Mouse (Mus musculus): ENCODE results near the gene Zfp384. TPM values are rescaled to one million over a fixed set of nuclear protein-coding genes. Genes with fewer than 3 reads are reported as not detected.
"Not testable (repeated sequence)": the region's sequence is repeated elsewhere in the genome, so short reads cannot be mapped to it uniquely, and the experiment has no call there.

The Zfp384 gene
- polyA plus RNA-seq, 1 experiment from 2014 or later, result 13.7 TPM

- WGBS, result 88% methylated on average over 7 of the region's 7 CpGs
- no peak for ATAC-seq (ENCODE audit: low FRiP score, low TSS enrichment)
- Histone ChIP-seq H3K4me1 (ENCODE audit: insufficient read depth, low read length) (peaks cover 9% of the 10 kb centered on the region), H3K9ac (replicated peaks; ENCODE audit: low read length) (no peak overlapping the region), H3K9me3 (ENCODE audit: low read length) (no peaks in the 10 kb centered on the region), H3K27ac (ENCODE audit: low read length) (no peak overlapping the region), H3K4me2 (replicated peaks; ENCODE audit: low read depth, low read length) (no peak overlapping the region), H3K4me3 (ENCODE audit: low read length) (no peak overlapping the region), H3K36me3 (ENCODE audit: insufficient read depth, low read length) (peaks cover 38% of the 10 kb centered on the region), H3K27me3 (ENCODE audit: insufficient read depth, low read length) (no peaks in the 10 kb centered on the region)
These were observed 32.1 kb downstream of the Zfp384 start for GRCm38 (mm10) chr6:125041047-125041446.

DNA sequence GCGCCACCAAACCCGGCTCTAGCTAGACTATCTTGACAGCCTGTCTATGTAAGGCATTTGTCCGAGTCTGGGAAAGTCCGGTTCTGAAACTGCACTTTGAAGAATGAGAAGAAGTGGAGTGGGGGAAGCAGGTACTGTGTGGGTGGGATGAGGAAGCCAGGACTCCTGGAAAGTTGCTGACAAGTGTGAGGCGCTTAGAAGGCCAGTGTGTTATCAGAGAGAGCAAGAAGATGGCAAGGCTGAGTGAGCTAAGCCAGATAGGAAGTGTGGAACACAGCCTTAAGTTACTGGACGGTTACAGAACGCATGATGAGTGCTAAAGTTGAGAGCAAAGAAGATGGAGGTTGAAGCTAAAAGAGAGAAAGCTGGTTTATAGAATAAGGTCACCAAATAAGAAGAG, 33.1 kb downstream of the Zfp384 start:
- Histone ChIP-seq H3K9me3 (ENCODE audit: low read length) (no peaks in the 10 kb centered on the region), H3K4me1 (ENCODE audit: insufficient read depth, low read length) (peaks cover 9% of the 10 kb centered on the region), H3K27ac (ENCODE audit: low read length) (no peak overlapping the region), H3K36me3 (ENCODE audit: insufficient read depth, low read length) (peaks cover 39% of the 10 kb centered on the region), H3K4me2 (replicated peaks; ENCODE audit: low read depth, low read length) (no peak overlapping the region), H3K9ac (replicated peaks; ENCODE audit: low read length) (no peak overlapping the region), H3K27me3 (ENCODE audit: insufficient read depth, low read length) (no peaks in the 10 kb centered on the region), H3K4me3 (ENCODE audit: low read length) (no peak overlapping the region)
- WGBS, result 94% methylated on average over 7 of the region's 7 CpGs
- no peak for ATAC-seq (ENCODE audit: low FRiP score, low TSS enrichment)

GRCm38 (mm10) chr6:125046691-125047090, 37.7 kb downstream of the Zfp384 start:
- peak; percentile 43; the same call in 1 of the 2 replicates for ATAC-seq (ENCODE audit: low FRiP score, low TSS enrichment)
- WGBS, result 33% methylated on average over 5 of the region's 5 CpGs
- H3K9me3 ChIP-seq (ENCODE audit: low read length), result no peaks in the 10 kb centered on the region
- H3K4me3 ChIP-seq (ENCODE audit: low read length), result no peak overlapping the region
- peaks cover 74% of the 10 kb centered on the region for H3K36me3 ChIP-seq (ENCODE audit: insufficient read depth, low read length)
- no peaks in the 10 kb centered on the region for H3K27me3 ChIP-seq (ENCODE audit: insufficient read depth, low read length)
- no peak overlapping the region for H3K9ac ChIP-seq (replicated peaks; ENCODE audit: low read length)
- H3K4me2 ChIP-seq (replicated peaks; ENCODE audit: low read depth, low read length), result no peak overlapping the region
- H3K4me1 ChIP-seq (ENCODE audit: insufficient read depth, low read length), result no peaks in the 10 kb centered on the region
- no peak overlapping the region for H3K27ac ChIP-seq (ENCODE audit: low read length)

DNA sequence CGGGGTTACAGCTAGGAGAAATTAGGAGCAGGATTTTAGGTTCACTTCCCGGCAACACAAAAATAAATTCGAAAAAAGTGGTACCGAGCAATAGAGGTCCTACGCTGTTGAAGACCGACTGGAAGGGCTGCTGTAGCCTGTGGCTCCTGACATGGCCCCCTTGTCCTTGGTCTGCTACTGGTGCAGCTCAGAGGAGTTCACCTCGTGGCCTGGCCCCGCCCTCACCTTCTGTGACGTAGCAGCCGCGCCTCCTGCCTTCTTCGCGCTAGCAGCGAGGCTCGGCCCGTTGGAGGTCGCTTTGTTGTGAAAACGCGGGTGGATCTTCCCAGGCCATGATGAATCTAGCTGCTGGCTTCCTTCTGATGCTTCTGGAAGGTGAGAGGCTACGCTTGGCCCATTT, 40.7 kb downstream of the Zfp384 start, which contains the start of gene Acrbp:
Acrbp (plus strand) TSS at position 12 of the 400 bp plus-strand sequence.
- no peaks in the 10 kb centered on the region for H3K9me3 ChIP-seq (ENCODE audit: low read length)
- H3K4me2 ChIP-seq (replicated peaks; ENCODE audit: low read depth, low read length), result no peak within 1 kb of the TSS
- H3K27ac ChIP-seq (ENCODE audit: low read length), result no peak within 1 kb of the TSS
- ATAC-seq (ENCODE audit: low FRiP score, low TSS enrichment), result no peak
- H3K27me3 ChIP-seq (ENCODE audit: insufficient read depth, low read length), result no peaks in the 10 kb centered on the region
- no peaks in the 10 kb centered on the region for H3K4me1 ChIP-seq (ENCODE audit: insufficient read depth, low read length)
- H3K9ac ChIP-seq (replicated peaks; ENCODE audit: low read length), result no peak within 1 kb of the TSS
- no peak within 1 kb of the TSS for H3K4me3 ChIP-seq (ENCODE audit: low read length)
- 39% methylated on average over 20 of the region's 20 CpGs for WGBS
- peaks cover 78% of the 10 kb centered on the region for H3K36me3 ChIP-seq (ENCODE audit: insufficient read depth, low read length)

DNA sequence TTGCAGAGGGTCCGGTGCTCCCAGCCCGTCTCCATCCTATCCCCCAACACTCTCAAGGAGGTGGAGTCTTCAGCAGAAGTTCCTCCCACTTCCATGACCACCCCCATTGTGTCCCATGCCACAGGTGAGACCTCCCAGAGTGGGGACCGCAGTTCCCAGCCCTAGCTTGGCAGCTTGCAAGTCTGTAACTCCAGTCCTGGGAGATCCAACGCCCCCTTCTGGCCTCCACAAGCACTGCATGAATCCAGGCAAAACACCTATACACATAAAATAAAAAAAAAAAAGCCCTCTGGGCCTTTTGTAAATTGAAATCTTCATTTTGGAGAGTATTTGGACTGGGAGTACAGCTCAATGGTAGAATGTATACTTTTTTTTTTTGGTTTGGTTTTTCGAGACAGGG, 42.3 kb downstream of the Zfp384 start:
- 66% methylated on average over 5 of the region's 5 CpGs for WGBS
- no peaks in the 10 kb centered on the region for H3K9me3 ChIP-seq (ENCODE audit: low read length)
- peaks cover 70% of the 10 kb centered on the region for H3K36me3 ChIP-seq (ENCODE audit: insufficient read depth, low read length)
- no peaks in the 10 kb centered on the region for H3K4me1 ChIP-seq (ENCODE audit: insufficient read depth, low read length)
- H3K4me2 ChIP-seq (replicated peaks; ENCODE audit: low read depth, low read length), result no peak overlapping the region
- H3K4me3 ChIP-seq (ENCODE audit: low read length), result no peak overlapping the region
- no peak for ATAC-seq (ENCODE audit: low FRiP score, low TSS enrichment)
- H3K27me3 ChIP-seq (ENCODE audit: insufficient read depth, low read length), result no peaks in the 10 kb centered on the region
- H3K9ac ChIP-seq (replicated peaks; ENCODE audit: low read length), result no peak overlapping the region
- no peak overlapping the region for H3K27ac ChIP-seq (ENCODE audit: low read length)

- Histone ChIP-seq H3K27ac (ENCODE audit: low read length) (no peak overlapping the region), H3K27me3 (ENCODE audit: insufficient read depth, low read length) (no peaks in the 10 kb centered on the region), H3K36me3 (ENCODE audit: insufficient read depth, low read length) (no peaks in the 10 kb centered on the region), H3K9me3 (ENCODE audit: low read length) (no peaks in the 10 kb centered on the region), H3K4me2 (replicated peaks; ENCODE audit: low read depth, low read length) (no peak overlapping the region), H3K9ac (replicated peaks; ENCODE audit: low read length) (no peak overlapping the region; the same call in 1 of the 2 replicates), H3K4me1 (ENCODE audit: insufficient read depth, low read length) (0 out of 2 replicates have a peak, but pooled peaks cover 10% of the 10 kb centered on the region), H3K4me3 (ENCODE audit: low read length) (no peak overlapping the region)
- ATAC-seq (ENCODE audit: low FRiP score, low TSS enrichment), result peak; percentile 80
- WGBS, result 14% methylated on average over 6 of the region's 6 CpGs
These were observed 52.5 kb downstream of the Zfp384 start for GRCm38 (mm10) chr6:125061493-125061892.

- 88% methylated on average over 5 of the region's 5 CpGs for WGBS
- no peak overlapping the region for H3K4me2 ChIP-seq (replicated peaks; ENCODE audit: low read depth, low read length)
- no peak overlapping the region for H3K27ac ChIP-seq (ENCODE audit: low read length)
- no peaks in the 10 kb centered on the region for H3K27me3 ChIP-seq (ENCODE audit: insufficient read depth, low read length)
- H3K36me3 ChIP-seq (ENCODE audit: insufficient read depth, low read length), result no peaks in the 10 kb centered on the region
- ATAC-seq (ENCODE audit: low FRiP score, low TSS enrichment), result no peak
- 0 out of 2 replicates have a peak, but pooled peaks cover 10% of the 10 kb centered on the region for H3K4me1 ChIP-seq (ENCODE audit: insufficient read depth, low read length)
- H3K9ac ChIP-seq (replicated peaks; ENCODE audit: low read length), result no peak overlapping the region
- H3K9me3 ChIP-seq (ENCODE audit: low read length), result no peaks in the 10 kb centered on the region
- no peak overlapping the region for H3K4me3 ChIP-seq (ENCODE audit: low read length)
These were observed 53.6 kb downstream of the Zfp384 start for GRCm38 (mm10) chr6:125062511-125062910.

DNA sequence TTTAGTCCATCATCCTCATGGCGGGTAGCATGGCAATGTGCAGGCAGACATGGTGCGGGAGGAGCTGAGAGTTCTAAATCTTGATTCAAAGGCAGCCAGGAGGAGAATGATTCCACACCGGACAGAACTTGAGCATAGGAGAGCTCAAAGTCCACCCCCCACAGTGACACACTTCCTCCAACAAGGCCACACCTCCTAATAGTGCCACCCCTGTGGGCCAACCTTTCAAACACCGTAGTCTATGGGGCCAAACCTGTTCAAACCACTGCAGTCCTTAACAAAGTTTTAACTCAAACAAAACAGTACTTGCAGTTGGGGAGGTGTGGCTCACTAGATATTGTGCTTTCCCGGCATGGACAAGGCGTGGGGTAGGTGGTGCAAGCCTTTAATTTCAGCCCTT, 55.0 kb downstream of the Zfp384 start:
- Histone ChIP-seq H3K36me3 (ENCODE audit: insufficient read depth, low read length) (no peaks in the 10 kb centered on the region), H3K4me2 (replicated peaks; ENCODE audit: low read depth, low read length) (no peak overlapping the region), H3K9me3 (ENCODE audit: low read length) (no peaks in the 10 kb centered on the region), H3K4me1 (ENCODE audit: insufficient read depth, low read length) (0 out of 2 replicates have a peak, but pooled peaks cover 10% of the 10 kb centered on the region), H3K27me3 (ENCODE audit: insufficient read depth, low read length) (no peaks in the 10 kb centered on the region), H3K9ac (replicated peaks; ENCODE audit: low read length) (no peak overlapping the region), H3K27ac (ENCODE audit: low read length) (no peak overlapping the region), H3K4me3 (ENCODE audit: low read length) (no peak overlapping the region)
- 80% methylated on average over 6 of the region's 6 CpGs for WGBS
- no peak for ATAC-seq (ENCODE audit: low FRiP score, low TSS enrichment)

DNA sequence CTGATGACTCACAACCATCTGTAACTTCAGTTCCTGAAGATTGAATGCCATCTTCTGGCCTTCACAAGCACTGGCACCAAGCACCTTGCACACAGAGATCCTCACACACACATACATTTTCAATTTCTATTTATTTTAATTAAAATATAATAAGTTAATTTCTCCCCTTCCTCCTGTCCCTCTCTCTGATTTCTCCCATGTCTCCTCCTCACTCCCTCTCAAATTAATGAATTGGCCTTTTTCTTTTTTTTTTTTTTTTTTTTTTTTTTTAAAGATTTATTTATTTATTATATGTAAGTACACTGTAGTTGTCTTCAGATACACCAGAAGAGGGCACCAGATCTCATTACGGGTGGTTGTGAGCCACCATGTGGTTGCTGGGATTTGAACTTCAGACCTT, 56.3 kb downstream of the Zfp384 start:
- not testable (repeated sequence) for ATAC-seq (ENCODE audit: low FRiP score, low TSS enrichment); H3K27me3 ChIP-seq (ENCODE audit: insufficient read depth, low read length)

DNA sequence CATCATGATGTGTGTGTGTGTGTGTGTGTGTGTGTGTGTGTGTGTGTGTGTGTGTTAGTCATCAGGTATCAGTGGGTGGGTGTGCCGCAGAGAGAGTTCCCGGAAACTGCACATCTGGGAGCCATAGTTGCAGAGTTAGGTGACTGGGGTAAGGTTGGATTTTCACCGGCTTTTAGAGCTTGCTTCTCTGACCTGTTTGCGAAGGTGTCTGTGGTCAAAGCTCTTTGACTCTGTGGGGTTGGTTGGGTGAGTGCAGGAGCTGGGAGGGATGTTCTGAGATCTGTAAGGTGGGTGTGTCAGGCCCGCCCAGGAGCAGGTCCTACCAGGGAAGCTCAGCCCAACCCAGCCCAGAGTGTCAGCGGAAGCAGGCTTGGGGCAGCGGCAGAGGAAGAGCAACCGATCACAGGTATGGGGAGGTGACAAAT, 58.6 kb downstream of the Zfp384 start, which contains the start of gene Lpar5:
Lpar5 (plus strand) TSS at position 350 of the 425 bp plus-strand sequence.
- no peak for ATAC-seq (ENCODE audit: low FRiP score, low TSS enrichment)
- 51% methylated on average over 8 of the region's 8 CpGs for WGBS
- H3K4me2 ChIP-seq (replicated peaks; ENCODE audit: low read depth, low read length), result no peak within 1 kb of the TSS
- H3K4me3 ChIP-seq (ENCODE audit: low read length), result no peak within 1 kb of the TSS
- H3K4me1 ChIP-seq (ENCODE audit: insufficient read depth, low read length), result 0 out of 2 replicates have a peak, but pooled peaks cover 4% of the 10 kb centered on the region
- H3K9ac ChIP-seq (replicated peaks; ENCODE audit: low read length), result no peak within 1 kb of the TSS
- no peaks in the 10 kb centered on the region for H3K27me3 ChIP-seq (ENCODE audit: insufficient read depth, low read length)
- H3K36me3 ChIP-seq (ENCODE audit: insufficient read depth, low read length), result no peaks in the 10 kb centered on the region
- no peaks in the 10 kb centered on the region for H3K9me3 ChIP-seq (ENCODE audit: low read length)
- no peak within 1 kb of the TSS for H3K27ac ChIP-seq (ENCODE audit: low read length)

More for the DNA sequence above, 56.3 kb downstream of the Zfp384 start:
- not testable (repeated sequence) for H3K27ac ChIP-seq (ENCODE audit: low read length); H3K4me2 ChIP-seq (replicated peaks; ENCODE audit: low read depth, low read length); H3K9ac ChIP-seq (replicated peaks; ENCODE audit: low read length); H3K36me3 ChIP-seq (ENCODE audit: insufficient read depth, low read length); H3K4me3 ChIP-seq (ENCODE audit: low read length); H3K9me3 ChIP-seq (ENCODE audit: low read length)
- 0 out of 2 replicates have a peak, but pooled peaks cover 10% of the 10 kb centered on the region for H3K4me1 ChIP-seq (ENCODE audit: insufficient read depth, low read length)
- WGBS, result no CpG with 5 or more reads among the region's 1 CpGs

Measured in kidney, embryonic 16.5 days (tissue).